Mouse (Mus musculus): ENCODE data around the gene Foxs1. TPM values are rescaled to one million over a fixed set of nuclear protein-coding genes. Genes with fewer than 3 reads are reported as not detected.
A peak's percentile ranks its signal among the peaks of the same experiment; 100 is the strongest.

Gene Foxs1
- polyA plus RNA-seq, 1 experiment, result 1.4 TPM

- TF ChIP-seq CTCF (IDR thresholded peaks at IDR 0.05; ENCODE audit: extremely low read depth, insufficient read depth, low read length), result no peak
- no peak for TF ChIP-seq POLR2A (IDR thresholded peaks at IDR 0.05; ENCODE audit: extremely low read depth, insufficient read depth, low read length)
- H3K27ac ChIP-seq (ENCODE audit: insufficient read depth, low read length), result no peak overlapping the region
- H3K4me1 ChIP-seq (ENCODE audit: control insufficient read depth, insufficient read depth, low read length), result no peaks in the 10 kb centered on the region
- no peak overlapping the region for H3K4me3 ChIP-seq (ENCODE audit: insufficient read depth, low read length)
Measured at GRCm38 (mm10) chr2:152948438-152949020, 15.5 kb upstream of the Foxs1 start.

DNA sequence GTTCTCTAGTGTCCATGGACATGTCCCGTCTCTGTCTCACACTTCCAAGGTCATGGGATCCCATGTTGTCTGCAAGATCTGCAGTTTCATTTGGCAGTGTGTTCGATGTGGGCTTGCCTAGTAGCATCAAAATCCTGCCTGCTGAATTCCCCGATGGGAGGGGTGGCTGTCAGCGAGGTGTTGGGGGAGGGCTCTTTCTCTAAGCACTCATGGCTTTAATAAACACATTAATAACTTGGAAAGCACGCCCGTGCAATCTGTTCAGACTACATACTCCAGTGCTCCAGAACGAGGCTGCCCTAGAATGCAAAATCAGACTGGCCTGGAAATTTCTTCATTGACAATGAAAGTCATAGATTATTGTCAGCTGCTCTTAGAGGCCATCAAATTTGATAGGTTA lies 14.1 kb upstream of the Foxs1 start:
- Histone ChIP-seq H3K4me1 (ENCODE audit: control insufficient read depth, insufficient read depth, low read length) (no peaks in the 10 kb centered on the region), H3K4me3 (ENCODE audit: insufficient read depth, low read length) (no peak overlapping the region), H3K27ac (ENCODE audit: insufficient read depth, low read length) (no peak overlapping the region)
- TF ChIP-seq POLR2A (IDR thresholded peaks at IDR 0.05; ENCODE audit: extremely low read depth, insufficient read depth, low read length) (no peak), CTCF (IDR thresholded peaks at IDR 0.05; ENCODE audit: extremely low read depth, insufficient read depth, low read length) (no peak)

- no peaks in the 10 kb centered on the region for H3K4me1 ChIP-seq (ENCODE audit: control insufficient read depth, insufficient read depth, low read length)
- no peak overlapping the region for H3K27ac ChIP-seq (ENCODE audit: insufficient read depth, low read length)
- H3K4me3 ChIP-seq (ENCODE audit: insufficient read depth, low read length), result no peak overlapping the region
- no peak for TF ChIP-seq POLR2A (IDR thresholded peaks at IDR 0.05; ENCODE audit: extremely low read depth, insufficient read depth, low read length)
- TF ChIP-seq CTCF (IDR thresholded peaks at IDR 0.05; ENCODE audit: extremely low read depth, insufficient read depth, low read length), result no peak
Measured at GRCm38 (mm10) chr2:152944013-152944412, 11.0 kb upstream of the Foxs1 start.

GRCm38 (mm10) chr2:152943568-152943967 lies 10.6 kb upstream of the Foxs1 start:
- no peak for TF ChIP-seq CTCF (IDR thresholded peaks at IDR 0.05; ENCODE audit: extremely low read depth, insufficient read depth, low read length)
- TF ChIP-seq POLR2A (IDR thresholded peaks at IDR 0.05; ENCODE audit: extremely low read depth, insufficient read depth, low read length), result no peak
- no peaks in the 10 kb centered on the region for H3K4me1 ChIP-seq (ENCODE audit: control insufficient read depth, insufficient read depth, low read length)
- H3K4me3 ChIP-seq (ENCODE audit: insufficient read depth, low read length), result peak overlapping the region; percentile 24; the same call in 1 of the 2 replicates
- H3K27ac ChIP-seq (ENCODE audit: insufficient read depth, low read length), result no peak overlapping the region

- H3K27ac ChIP-seq (ENCODE audit: insufficient read depth, low read length), result no peak overlapping the region
- H3K4me1 ChIP-seq (ENCODE audit: control insufficient read depth, insufficient read depth, low read length), result no peaks in the 10 kb centered on the region
- H3K4me3 ChIP-seq (ENCODE audit: insufficient read depth, low read length), result peak overlapping the region; percentile 24; the same call in 1 of the 2 replicates
- no peak for TF ChIP-seq CTCF (IDR thresholded peaks at IDR 0.05; ENCODE audit: extremely low read depth, insufficient read depth, low read length)
- no peak for TF ChIP-seq POLR2A (IDR thresholded peaks at IDR 0.05; ENCODE audit: extremely low read depth, insufficient read depth, low read length)
Measured at GRCm38 (mm10) chr2:152942898-152943515, 10.0 kb upstream of the Foxs1 start.

DNA sequence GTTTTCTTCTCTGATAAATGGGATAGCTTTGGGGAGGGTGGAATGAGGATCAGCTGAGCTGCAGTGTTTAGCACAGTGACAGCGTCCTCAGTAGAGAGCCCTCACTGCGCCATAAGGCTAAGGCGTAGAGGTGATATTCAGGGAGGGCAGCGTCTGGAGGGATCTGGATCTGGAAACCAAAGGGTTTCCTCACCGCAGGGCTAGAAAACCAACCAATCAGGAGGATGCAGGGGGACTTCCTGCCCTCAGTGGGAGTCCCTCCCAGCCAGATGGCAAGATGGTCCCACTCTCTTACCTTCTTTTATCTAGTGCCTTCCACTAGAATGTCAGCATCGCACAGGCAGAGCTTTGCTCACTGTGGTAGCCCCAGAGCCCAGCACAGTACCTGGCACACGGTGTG lies 8.8 kb upstream of the Foxs1 start:
- no peak overlapping the region for H3K4me3 ChIP-seq (ENCODE audit: insufficient read depth, low read length)
- no peak for TF ChIP-seq POLR2A (IDR thresholded peaks at IDR 0.05; ENCODE audit: extremely low read depth, insufficient read depth, low read length)
- TF ChIP-seq CTCF (IDR thresholded peaks at IDR 0.05; ENCODE audit: extremely low read depth, insufficient read depth, low read length), result no peak
- H3K4me1 ChIP-seq (ENCODE audit: control insufficient read depth, insufficient read depth, low read length), result no peaks in the 10 kb centered on the region
- H3K27ac ChIP-seq (ENCODE audit: insufficient read depth, low read length), result no peak overlapping the region

GRCm38 (mm10) chr2:152941106-152941505 lies 8.1 kb upstream of the Foxs1 start:
- Histone ChIP-seq H3K27ac (ENCODE audit: insufficient read depth, low read length) (no peak overlapping the region), H3K4me1 (ENCODE audit: control insufficient read depth, insufficient read depth, low read length) (no peaks in the 10 kb centered on the region), H3K4me3 (ENCODE audit: insufficient read depth, low read length) (no peak overlapping the region)
- TF ChIP-seq CTCF (IDR thresholded peaks at IDR 0.05; ENCODE audit: extremely low read depth, insufficient read depth, low read length) (no peak), POLR2A (IDR thresholded peaks at IDR 0.05; ENCODE audit: extremely low read depth, insufficient read depth, low read length) (no peak)

- no peaks in the 10 kb centered on the region for H3K4me1 ChIP-seq (ENCODE audit: control insufficient read depth, insufficient read depth, low read length)
- peak; percentile 73 for TF ChIP-seq CTCF (IDR thresholded peaks at IDR 0.05; ENCODE audit: extremely low read depth, insufficient read depth, low read length)
- TF ChIP-seq POLR2A (IDR thresholded peaks at IDR 0.05; ENCODE audit: extremely low read depth, insufficient read depth, low read length), result no peak
Measured at GRCm38 (mm10) chr2:152939846-152940245, 6.8 kb upstream of the Foxs1 start.

DNA sequence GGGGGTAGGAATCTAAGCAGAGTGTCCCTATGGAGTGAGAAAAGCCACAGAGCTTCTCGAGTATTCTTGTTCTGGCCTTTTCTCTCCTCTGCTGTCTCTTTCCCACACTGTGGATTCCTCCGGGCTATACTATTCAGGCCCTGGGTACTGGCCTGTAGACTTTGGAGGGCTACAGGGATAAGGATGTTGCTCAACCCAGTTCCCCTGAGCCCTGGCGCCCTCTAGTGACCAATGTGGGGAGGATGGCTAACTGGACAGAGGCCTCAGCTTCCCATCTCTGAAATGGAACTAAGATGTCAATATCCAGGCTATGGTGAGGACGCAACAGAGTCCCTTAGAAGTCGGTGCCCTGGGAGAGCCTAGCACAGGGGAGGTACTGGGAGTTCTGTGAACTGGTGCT lies 606 bp upstream of the Foxs1 start:
- Histone ChIP-seq H3K4me1 (ENCODE audit: control insufficient read depth, insufficient read depth, low read length) (no peaks in the 10 kb centered on the region), H3K27ac (ENCODE audit: insufficient read depth, low read length) (no peak overlapping the region), H3K4me3 (ENCODE audit: insufficient read depth, low read length) (no peak overlapping the region)
- TF ChIP-seq CTCF (IDR thresholded peaks at IDR 0.05; ENCODE audit: extremely low read depth, insufficient read depth, low read length), result peak; percentile 61
- no peak for TF ChIP-seq POLR2A (IDR thresholded peaks at IDR 0.05; ENCODE audit: extremely low read depth, insufficient read depth, low read length)

More at GRCm38 (mm10) chr2:152939846-152940245, 6.8 kb upstream of the Foxs1 start:
- H3K4me3 ChIP-seq (ENCODE audit: insufficient read depth, low read length), result no peak overlapping the region
- no peak overlapping the region for H3K27ac ChIP-seq (ENCODE audit: insufficient read depth, low read length)

All from cortical plate, adult 2 months (tissue).